Mouse (Mus musculus): ENCODE measurements at regions not wholly inside any gene's neighbourhood (a gene's known extent, or its start where the extent isn't known, plus 50 kb on each side); places are given as distances from the start of the nearest gene placed in this dataset.

DNA sequence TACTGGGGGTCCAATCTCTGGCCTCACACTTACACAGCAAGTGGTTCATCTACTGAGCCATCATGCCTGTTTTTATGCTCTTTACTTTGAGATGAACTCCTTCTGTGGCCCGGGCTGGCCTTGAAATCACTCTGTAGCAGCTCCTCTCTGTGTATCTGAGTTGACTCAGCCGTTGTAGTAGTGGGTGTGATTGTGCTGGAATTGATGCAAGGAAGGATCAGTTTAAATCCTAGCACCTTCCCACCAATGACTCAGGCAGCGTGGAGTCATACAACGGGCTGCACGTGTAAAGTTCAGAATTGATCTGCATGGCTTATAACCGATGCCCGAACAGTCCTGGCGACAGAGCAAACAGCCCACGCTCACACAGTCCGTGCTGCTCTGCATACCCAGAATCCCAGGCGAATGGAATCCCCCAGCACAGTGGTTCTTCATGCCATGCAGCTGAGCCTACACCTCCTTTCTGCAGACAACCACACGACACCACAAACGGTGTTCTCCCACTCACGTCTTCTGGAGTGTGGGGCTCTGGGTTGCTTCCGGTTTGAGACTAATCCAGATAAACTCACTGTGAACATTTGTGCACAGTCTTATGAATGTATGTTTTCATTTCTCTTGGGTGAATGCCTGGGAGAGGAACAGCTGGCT is 81.2 kb downstream of the Gm5294 start:
- H3K4me1 ChIP-seq (ENCODE audit: control insufficient read depth, insufficient read depth, low read length) = no peaks in the 10 kb centered on the region
- H3K36me3 ChIP-seq (ENCODE audit: control insufficient read depth, insufficient read depth, low read length) = no peaks in the 10 kb centered on the region
- no peaks in the 10 kb centered on the region for H3K9me3 ChIP-seq (ENCODE audit: control insufficient read depth, low read length)
- WGBS = 87% methylated on average over 15 of the region's 15 CpGs
- DNase-seq (no peak), ATAC-seq (ENCODE audit: low FRiP score, low TSS enrichment) (no peak)
- no peak overlapping the region for H3K27ac ChIP-seq (replicated peaks; ENCODE audit: low read depth, low read length)
- H3K4me2 ChIP-seq (ENCODE audit: low read length) = no peak overlapping the region
- H3K9ac ChIP-seq (replicated peaks; ENCODE audit: low read length) = no peak overlapping the region
- H3K27me3 ChIP-seq (ENCODE audit: control insufficient read depth, insufficient read depth, low read length) = no peaks in the 10 kb centered on the region
- no peak overlapping the region for H3K4me3 ChIP-seq (replicated peaks; ENCODE audit: low read depth, low read length)

DNA sequence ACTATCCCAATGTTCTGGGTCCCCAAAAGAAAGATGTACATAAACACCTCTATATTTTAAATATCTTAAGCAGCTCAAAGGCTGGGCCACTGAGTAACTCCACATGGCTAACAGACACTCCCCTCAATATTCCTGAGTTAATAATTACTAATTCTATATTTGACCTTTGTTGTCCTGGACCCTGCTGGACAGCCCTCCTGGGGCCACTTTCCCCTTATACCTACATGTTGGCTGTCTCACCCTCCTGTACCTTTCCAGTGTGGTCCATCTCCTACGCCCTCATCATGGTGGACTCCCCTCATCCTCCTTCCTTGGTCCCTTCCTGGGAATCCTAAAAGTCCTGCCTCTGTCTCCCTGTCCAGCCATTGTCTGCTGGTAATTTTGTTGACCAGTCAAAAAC is 82.4 kb downstream of the Gm5294 start:
- WGBS = 86% methylated on average over 1 of the region's 1 CpGs
- no peak overlapping the region for H3K4me2 ChIP-seq (ENCODE audit: low read length)

DNA sequence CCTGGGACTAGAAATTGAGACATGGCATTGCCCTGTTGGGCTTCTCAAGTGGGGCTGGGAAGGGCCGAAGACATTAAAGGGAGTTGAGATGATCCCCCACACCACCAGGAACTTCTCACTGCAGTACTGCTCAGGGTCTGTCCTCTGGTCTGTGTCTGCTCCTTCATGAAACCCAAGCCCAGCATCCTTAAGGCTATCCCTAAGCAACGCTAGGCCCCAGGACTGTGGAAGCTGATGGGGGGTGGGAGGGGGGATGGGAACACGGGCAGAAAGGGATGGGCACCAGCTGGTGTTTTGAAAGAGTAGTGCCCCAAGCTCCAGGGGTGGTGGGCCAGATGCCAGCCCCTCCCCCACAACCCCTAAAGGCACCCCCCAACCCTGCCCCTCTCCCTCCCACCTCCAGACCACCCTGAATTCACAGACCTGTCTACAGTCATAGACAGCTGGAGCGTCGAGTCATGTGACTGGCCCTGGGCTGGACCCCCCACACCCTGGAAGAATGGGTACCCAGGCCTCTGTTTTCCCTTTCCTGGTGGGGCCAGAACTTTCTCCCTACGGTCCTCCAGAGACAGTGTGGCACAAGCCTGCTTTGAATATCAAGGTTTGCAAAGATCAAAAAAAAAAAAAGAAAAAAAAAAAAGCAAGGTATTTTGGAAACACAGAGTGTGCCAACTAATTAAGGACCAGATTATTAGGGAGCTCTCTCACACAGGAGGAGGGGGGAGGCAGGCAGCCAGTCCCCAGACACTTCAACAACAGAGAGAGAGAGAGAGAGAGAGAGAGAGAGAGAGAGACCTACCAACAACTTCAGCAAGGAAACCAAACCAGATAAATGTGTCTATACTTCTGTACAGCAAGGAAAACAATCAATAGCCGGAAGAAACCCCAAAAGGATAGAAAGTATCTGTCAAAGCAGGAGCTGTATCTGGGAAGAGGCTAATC is 85.1 kb downstream of the Pdgfa start:
- Histone ChIP-seq H3K4me1 (ENCODE audit: control insufficient read depth, insufficient read depth, low read length) (peaks cover 20% of the 10 kb centered on the region; the same call in 1 of the 2 replicates), H3K9ac (replicated peaks; ENCODE audit: low read length) (no peak overlapping the region), H3K36me3 (ENCODE audit: control insufficient read depth, insufficient read depth, low read length) (no peaks in the 10 kb centered on the region), H3K4me2 (ENCODE audit: low read length) (no peak overlapping the region), H3K4me3 (replicated peaks; ENCODE audit: low read depth, low read length) (no peak overlapping the region), H3K27me3 (ENCODE audit: control insufficient read depth, insufficient read depth, low read length) (no peaks in the 10 kb centered on the region), H3K27ac (replicated peaks; ENCODE audit: low read depth, low read length) (peak overlapping the region; percentile 26; the same call in 1 of the 2 replicates), H3K9me3 (ENCODE audit: control insufficient read depth, low read length) (no peaks in the 10 kb centered on the region)
- WGBS = 40% methylated on average over 7 of the region's 7 CpGs
- ATAC-seq (ENCODE audit: low FRiP score, low TSS enrichment) = peak; percentile 73
- DNase-seq = peak; percentile 56

More for the DNA sequence above, 82.4 kb downstream of the Gm5294 start:
- Histone ChIP-seq H3K27me3 (ENCODE audit: control insufficient read depth, insufficient read depth, low read length) (no peaks in the 10 kb centered on the region), H3K27ac (replicated peaks; ENCODE audit: low read depth, low read length) (no peak overlapping the region), H3K4me1 (ENCODE audit: control insufficient read depth, insufficient read depth, low read length) (no peaks in the 10 kb centered on the region), H3K36me3 (ENCODE audit: control insufficient read depth, insufficient read depth, low read length) (no peaks in the 10 kb centered on the region), H3K9me3 (ENCODE audit: control insufficient read depth, low read length) (no peaks in the 10 kb centered on the region), H3K4me3 (replicated peaks; ENCODE audit: low read depth, low read length) (no peak overlapping the region), H3K9ac (replicated peaks; ENCODE audit: low read length) (no peak overlapping the region)
- DNase-seq = no peak
- ATAC-seq (ENCODE audit: low FRiP score, low TSS enrichment) = no peak

DNA sequence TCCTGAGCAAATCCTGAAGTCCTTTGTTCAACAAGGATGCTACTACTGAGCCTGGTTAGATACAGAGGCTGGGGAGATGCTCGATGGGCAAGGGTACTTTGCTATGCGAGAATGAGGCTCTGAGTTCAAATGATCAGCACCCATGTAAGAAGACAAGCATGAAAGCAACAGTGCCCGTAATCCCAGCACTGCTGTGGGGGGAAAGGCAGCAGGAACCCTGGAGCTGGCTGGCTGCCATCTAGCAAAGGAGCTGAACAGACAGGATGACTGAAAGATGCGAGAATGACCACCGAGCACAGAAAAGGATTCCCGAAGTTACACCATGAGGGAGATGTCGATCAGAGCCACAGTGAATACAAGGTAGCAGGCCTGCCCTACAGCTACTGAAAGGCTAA is 84.5 kb downstream of the Pdgfa start:
- Histone ChIP-seq H3K27me3 (ENCODE audit: control insufficient read depth, insufficient read depth, low read length) (no peaks in the 10 kb centered on the region), H3K27ac (replicated peaks; ENCODE audit: low read depth, low read length) (no peak overlapping the region; the same call in 1 of the 2 replicates), H3K4me3 (replicated peaks; ENCODE audit: low read depth, low read length) (no peak overlapping the region), H3K4me1 (ENCODE audit: control insufficient read depth, insufficient read depth, low read length) (peaks cover 20% of the 10 kb centered on the region; the same call in 1 of the 2 replicates), H3K9me3 (ENCODE audit: control insufficient read depth, low read length) (no peaks in the 10 kb centered on the region), H3K4me2 (ENCODE audit: low read length) (no peak overlapping the region), H3K9ac (replicated peaks; ENCODE audit: low read length) (no peak overlapping the region), H3K36me3 (ENCODE audit: control insufficient read depth, insufficient read depth, low read length) (no peaks in the 10 kb centered on the region)
- ATAC-seq (ENCODE audit: low FRiP score, low TSS enrichment) (no peak), DNase-seq (peak; percentile 53)
- WGBS = 44% methylated on average over 7 of the region's 7 CpGs

DNA sequence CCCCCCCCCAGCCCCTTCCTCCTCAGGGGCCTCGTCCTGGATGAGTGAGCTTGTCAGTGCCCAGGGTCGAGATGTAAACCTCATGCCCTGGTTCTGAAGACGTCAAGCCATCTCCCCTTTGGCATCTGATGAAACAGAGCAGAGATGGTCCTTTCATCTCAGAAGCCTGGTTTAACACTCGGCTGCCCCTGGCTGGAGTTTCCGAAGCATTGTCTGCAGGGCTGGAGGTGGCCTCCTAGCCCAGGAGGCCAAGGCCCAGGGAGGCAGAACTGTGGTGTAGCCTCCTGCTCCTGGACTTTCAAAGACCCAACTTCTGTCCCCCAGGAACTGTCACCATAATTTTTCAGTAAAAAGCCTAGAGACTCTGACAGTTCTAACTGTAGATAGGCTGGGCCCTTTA is 82.1 kb downstream of the Pdgfa start:
- no peak overlapping the region for H3K4me2 ChIP-seq (ENCODE audit: low read length)
- peaks cover 20% of the 10 kb centered on the region; the same call in 1 of the 2 replicates for H3K4me1 ChIP-seq (ENCODE audit: control insufficient read depth, insufficient read depth, low read length)
- no peak overlapping the region for H3K4me3 ChIP-seq (replicated peaks; ENCODE audit: low read depth, low read length)
- H3K36me3 ChIP-seq (ENCODE audit: control insufficient read depth, insufficient read depth, low read length) = no peaks in the 10 kb centered on the region
- H3K9ac ChIP-seq (replicated peaks; ENCODE audit: low read length) = no peak overlapping the region
- 14% methylated on average over 5 of the region's 5 CpGs for WGBS
- DNase-seq (no peak), ATAC-seq (ENCODE audit: low FRiP score, low TSS enrichment) (no peak)
- H3K27ac ChIP-seq (replicated peaks; ENCODE audit: low read depth, low read length) = no peak overlapping the region
- no peaks in the 10 kb centered on the region for H3K9me3 ChIP-seq (ENCODE audit: control insufficient read depth, low read length)
- no peaks in the 10 kb centered on the region for H3K27me3 ChIP-seq (ENCODE audit: control insufficient read depth, insufficient read depth, low read length)

DNA sequence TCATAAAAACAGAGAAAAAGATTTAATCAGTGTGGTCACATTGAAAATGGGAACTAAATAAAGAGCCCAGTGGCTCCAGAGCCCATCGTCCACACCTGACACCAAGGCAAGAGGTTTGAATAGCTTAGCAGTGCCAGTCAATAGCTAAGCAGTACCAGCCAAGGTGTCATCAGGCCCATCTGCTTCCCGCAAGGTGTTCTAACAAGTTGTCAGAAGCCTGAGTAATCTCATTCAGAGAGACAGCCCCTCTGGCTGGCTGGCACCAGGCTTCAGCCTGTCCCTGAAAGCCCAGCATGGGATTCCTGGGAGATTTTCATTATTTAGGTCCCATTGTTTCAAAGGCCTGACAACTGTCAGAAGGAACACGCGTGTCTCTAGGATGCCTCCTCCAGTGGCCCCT is 81.7 kb downstream of the Pdgfa start:
- Histone ChIP-seq H3K4me1 (ENCODE audit: control insufficient read depth, insufficient read depth, low read length) (peaks cover 20% of the 10 kb centered on the region; the same call in 1 of the 2 replicates), H3K9ac (replicated peaks; ENCODE audit: low read length) (no peak overlapping the region), H3K36me3 (ENCODE audit: control insufficient read depth, insufficient read depth, low read length) (no peaks in the 10 kb centered on the region), H3K27ac (replicated peaks; ENCODE audit: low read depth, low read length) (no peak overlapping the region), H3K4me3 (replicated peaks; ENCODE audit: low read depth, low read length) (no peak overlapping the region), H3K4me2 (ENCODE audit: low read length) (no peak overlapping the region), H3K27me3 (ENCODE audit: control insufficient read depth, insufficient read depth, low read length) (no peaks in the 10 kb centered on the region), H3K9me3 (ENCODE audit: control insufficient read depth, low read length) (no peaks in the 10 kb centered on the region)
- 73% methylated on average over 4 of the region's 4 CpGs for WGBS
- no peak for ATAC-seq (ENCODE audit: low FRiP score, low TSS enrichment)
- no peak for DNase-seq

DNA sequence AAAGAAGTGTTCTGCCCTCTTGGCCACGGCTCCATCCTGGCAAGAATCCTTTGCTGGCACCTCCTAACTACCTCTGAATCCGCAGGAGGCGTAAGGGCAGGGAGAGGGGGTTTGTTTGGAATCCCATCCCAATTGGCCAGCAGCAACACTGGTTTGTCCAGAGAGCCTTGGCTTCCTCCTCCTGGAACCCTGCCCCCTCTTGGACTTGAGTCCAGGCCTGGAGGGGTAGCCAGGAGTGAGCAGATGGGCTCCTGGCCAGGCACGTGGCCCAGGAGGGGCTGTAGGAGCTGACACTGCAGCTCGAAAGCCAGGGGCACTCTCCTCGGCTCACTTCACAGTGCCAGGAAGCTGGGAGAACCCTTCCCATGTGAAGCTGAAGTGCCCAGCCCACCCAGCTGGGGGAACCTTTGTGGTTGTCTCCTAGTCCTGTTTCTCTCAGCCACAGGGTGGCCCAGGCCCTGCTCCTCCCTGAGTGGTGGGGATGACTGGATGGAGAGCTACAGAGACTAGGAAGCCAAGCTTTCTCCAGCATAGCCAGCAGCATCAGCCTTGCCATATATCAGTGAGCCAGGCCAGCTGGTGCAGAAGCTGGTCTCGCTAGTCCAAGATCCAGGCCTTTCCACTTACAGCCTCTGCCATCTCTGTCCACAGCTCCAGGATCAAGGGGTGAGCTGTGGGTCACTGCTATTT is 76.9 kb downstream of the Pdgfa start:
- Histone ChIP-seq H3K9ac (replicated peaks; ENCODE audit: low read length) (no peak overlapping the region), H3K4me2 (ENCODE audit: low read length) (no peak overlapping the region), H3K4me3 (replicated peaks; ENCODE audit: low read depth, low read length) (no peak overlapping the region), H3K27ac (replicated peaks; ENCODE audit: low read depth, low read length) (no peak overlapping the region), H3K4me1 (ENCODE audit: control insufficient read depth, insufficient read depth, low read length) (no peaks in the 10 kb centered on the region), H3K36me3 (ENCODE audit: control insufficient read depth, insufficient read depth, low read length) (no peaks in the 10 kb centered on the region), H3K27me3 (ENCODE audit: control insufficient read depth, insufficient read depth, low read length) (no peaks in the 10 kb centered on the region), H3K9me3 (ENCODE audit: control insufficient read depth, low read length) (no peaks in the 10 kb centered on the region)
- 77% methylated on average over 7 of the region's 7 CpGs for WGBS
- ATAC-seq (ENCODE audit: low FRiP score, low TSS enrichment) (no peak), DNase-seq (peak; percentile 34)

DNA sequence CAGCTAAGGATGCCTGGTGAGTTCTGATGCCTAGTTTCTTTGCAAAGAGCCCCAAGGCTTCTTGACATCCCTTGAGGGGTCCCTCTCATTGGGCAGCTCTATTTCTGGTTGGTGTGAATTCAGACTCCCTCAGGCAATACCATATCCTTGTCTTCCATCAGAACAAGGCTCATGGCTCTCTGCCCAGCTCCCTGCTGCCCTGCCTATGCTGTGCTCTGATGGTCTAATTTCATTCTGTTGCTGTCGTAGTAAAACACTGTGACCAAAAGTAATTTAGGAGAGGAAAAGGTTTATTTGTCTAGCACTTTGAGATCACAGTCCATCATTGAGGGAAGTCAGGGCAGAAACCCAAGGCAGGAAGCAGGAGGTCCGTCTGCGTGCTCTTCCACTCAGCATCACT is 75.1 kb downstream of the Pdgfa start:
- no peaks in the 10 kb centered on the region for H3K36me3 ChIP-seq (ENCODE audit: control insufficient read depth, insufficient read depth, low read length)
- 81% methylated on average over 3 of the region's 3 CpGs for WGBS
- no peak for DNase-seq

More for the DNA sequence above, 75.1 kb downstream of the Pdgfa start:
- H3K9me3 ChIP-seq (ENCODE audit: control insufficient read depth, low read length) = no peaks in the 10 kb centered on the region
- ATAC-seq (ENCODE audit: low FRiP score, low TSS enrichment) = no peak
- H3K27me3 ChIP-seq (ENCODE audit: control insufficient read depth, insufficient read depth, low read length) = no peaks in the 10 kb centered on the region
- H3K4me2 ChIP-seq (ENCODE audit: low read length) = no peak overlapping the region
- no peak overlapping the region for H3K4me3 ChIP-seq (replicated peaks; ENCODE audit: low read depth, low read length)
- H3K9ac ChIP-seq (replicated peaks; ENCODE audit: low read length) = no peak overlapping the region
- no peaks in the 10 kb centered on the region for H3K4me1 ChIP-seq (ENCODE audit: control insufficient read depth, insufficient read depth, low read length)
- no peak overlapping the region for H3K27ac ChIP-seq (replicated peaks; ENCODE audit: low read depth, low read length)

All from midbrain, embryonic 14.5 days (tissue).